Mouse (Mus musculus) cortical plate, adult 2 months (tissue): Measurements from ENCODE around the gene Umad1.

Experiments
- CTCF ChIP-seq: fragments of 200-500 bp; IDR thresholded peaks from 2 replicates; pipeline ENCODE4 v1.5.1; 2011; ENCODE audit warnings: mild to moderate bottlenecking, control low read depth, low read length; ENCODE audit not compliant: insufficient read depth; ENCODE audit errors: extremely low read depth
- POLR2A ChIP-seq: fragments of 200-500 bp; IDR thresholded peaks from 2 replicates; pipeline ENCODE4 v1.6.1; 2011; ENCODE audit warnings: mild to moderate bottlenecking, low read length, control low read depth; ENCODE audit not compliant: insufficient read depth; ENCODE audit errors: extremely low read depth

- TF ChIP-seq POLR2A (no peak), CTCF (no peak)
Observed at GRCm38 (mm10) chr6:8368198-8368864, 109.2 kb downstream of the Umad1 start.
